Mouse (Mus musculus) embryonic stem cell, embryonic (primary cell): ENCODE data around the gene Arnt2.

ENCODE experiments used
- CTCF ChIA-PET, 4 experiments: fragments of 300-600 bp in 2 of 4; fragments of 350-600 bp in 2 of 4; sonication (Branson Sonifier 250); formaldehyde crosslinking; loops; one replicate each; lab custom pipeline; 2022; ENCODE audit warnings: inconsistent platforms in 2 of 4; lab: Charles Lee
- POLR2A ChIA-PET, 4 experiments: fragments of 300-600 bp in 2 of 4; fragments of 350-600 bp in 2 of 4; sonication (Branson Sonifier 250); formaldehyde crosslinking; loops; one replicate each; lab custom pipeline; 2022; ENCODE audit warnings: antibody characterized with exemption in 4 of 4, inconsistent platforms in 1 of 4; lab: Charles Lee

Arnt2 gene

GRCm38 (mm10) chr7:84325570-84326328 is 84.2 kb downstream of the Arnt2 start:
- CTCF ChIA-PET = interaction anchor here in 2 of 4 experiments (1.2 to 1.6 kb wide), 3 partner anchors 10 to 239 kb away, joined by 3 to 5 read pairs (median 5); partner anchors contain the start of gene Cemip (in 1 of the 2)
- POLR2A ChIA-PET = interaction anchor here in 1 of 4 experiments (0.5 kb wide), 1 partner anchor 447 kb away, joined by 7 read pairs; no protein-coding TSS in a partner anchor

DNA sequence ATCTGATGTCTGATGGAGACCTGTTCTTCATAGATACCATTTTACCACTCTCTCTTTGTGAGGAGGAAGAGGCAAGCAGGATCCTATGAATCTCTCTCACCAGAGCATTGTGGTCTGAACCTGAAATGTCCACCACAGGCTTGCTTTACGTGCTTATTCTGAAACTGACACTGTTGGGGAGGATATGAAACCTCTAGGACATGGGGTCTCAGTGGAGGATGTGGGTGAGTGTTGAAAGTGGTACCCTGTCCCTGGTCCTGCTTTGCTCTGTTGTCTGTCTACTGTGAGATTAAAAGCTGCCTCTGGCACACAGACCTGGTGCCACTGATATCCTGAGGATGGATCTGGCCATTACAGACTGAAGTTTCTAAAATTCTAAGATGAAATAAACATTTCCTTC is 88.4 kb downstream of the Arnt2 start:
- ChIA-PET CTCF (interaction anchor here in 2 of 4 experiments (0.6 to 1.0 kb wide), 2 partner anchors 19 to 232 kb away, joined by 3 to 5 read pairs; no protein-coding TSS in a partner anchor), POLR2A (interaction anchor here in 1 of 4 experiments (0.7 kb wide), 2 partner anchors 399 to 1798 kb away, joined by 3 read pairs; no protein-coding TSS in a partner anchor)

GRCm38 (mm10) chr7:84315353-84316003 is 94.5 kb downstream of the Arnt2 start:
- POLR2A ChIA-PET = no interaction called here

GRCm38 (mm10) chr7:84314742-84315141 is 95.2 kb downstream of the Arnt2 start:
- POLR2A ChIA-PET = no interaction called here
- CTCF ChIA-PET = interaction anchor here (1.0 to 2.1 kb wide), 16 partner anchors 10 to 386 kb away, joined by 3 to 22 read pairs (median 5); partner anchors contain the start of gene Cemip (in 3 of the 4)

More at GRCm38 (mm10) chr7:84315353-84316003, 94.5 kb downstream of the Arnt2 start:
- CTCF ChIA-PET = interaction anchor here (0.6 to 2.1 kb wide), 22 partner anchors 9 to 395 kb away, joined by 3 to 22 read pairs (median 5); partner anchors contain the start of gene Cemip (in 4 of the 4)

DNA sequence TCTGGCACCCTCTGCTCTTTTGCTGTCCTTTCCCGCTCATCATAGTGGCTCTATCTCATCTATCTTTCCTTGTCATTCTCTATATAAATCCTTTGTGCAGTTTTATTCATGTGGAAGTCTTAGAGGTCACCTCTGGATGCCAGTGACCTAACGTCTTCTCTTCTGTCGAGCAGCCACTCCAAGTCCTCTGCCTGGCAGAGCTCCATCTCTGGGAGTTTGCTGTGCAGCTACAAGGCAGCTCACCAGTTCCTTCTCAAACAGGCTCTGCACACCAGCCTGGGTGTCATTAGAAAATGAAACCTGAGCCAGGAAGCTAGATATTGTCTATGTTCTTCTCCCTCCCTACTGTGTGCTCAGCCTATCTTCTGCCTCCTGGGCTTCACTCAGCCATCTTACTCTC is 98.4 kb downstream of the Arnt2 start:
- ChIA-PET CTCF (interaction anchor here in 1 of 4 experiments (1.1 kb wide), 1 partner anchor 225 kb away, joined by 4 read pairs; the partner anchor contains the start of gene Cemip), POLR2A (no interaction called here)

DNA sequence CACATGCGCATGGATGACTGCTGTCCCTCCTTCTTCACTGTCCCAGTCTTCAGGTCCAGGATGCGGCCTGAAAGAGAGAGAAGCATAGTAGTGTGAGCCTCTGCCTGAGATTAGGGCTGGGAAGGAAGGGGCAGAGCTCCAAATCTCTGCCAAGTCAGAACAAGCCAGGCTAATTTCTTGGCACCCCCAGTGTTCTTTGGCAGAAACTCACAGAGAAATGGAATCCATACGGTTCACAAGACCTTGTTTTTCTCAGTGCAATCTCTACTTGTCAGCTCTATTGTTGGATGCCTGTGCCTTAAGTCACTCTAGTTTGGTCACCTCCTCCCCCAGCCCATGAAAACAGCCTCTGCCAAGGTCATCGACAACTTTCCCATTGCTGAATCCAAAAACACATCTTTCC is 99.1 kb downstream of the Arnt2 start:
- ChIA-PET POLR2A (no interaction called here), CTCF (no interaction called here)

GRCm38 (mm10) chr7:84307329-84307925 is 102.5 kb downstream of the Arnt2 start:
- ChIA-PET POLR2A (interaction anchor here in 1 of 4 experiments (1.3 kb wide), 1 partner anchor 9 kb away, joined by 3 read pairs; no protein-coding TSS in a partner anchor), CTCF (no interaction called here)

GRCm38 (mm10) chr7:84300261-84300660 is 109.7 kb downstream of the Arnt2 start:
- POLR2A ChIA-PET = no interaction called here

DNA sequence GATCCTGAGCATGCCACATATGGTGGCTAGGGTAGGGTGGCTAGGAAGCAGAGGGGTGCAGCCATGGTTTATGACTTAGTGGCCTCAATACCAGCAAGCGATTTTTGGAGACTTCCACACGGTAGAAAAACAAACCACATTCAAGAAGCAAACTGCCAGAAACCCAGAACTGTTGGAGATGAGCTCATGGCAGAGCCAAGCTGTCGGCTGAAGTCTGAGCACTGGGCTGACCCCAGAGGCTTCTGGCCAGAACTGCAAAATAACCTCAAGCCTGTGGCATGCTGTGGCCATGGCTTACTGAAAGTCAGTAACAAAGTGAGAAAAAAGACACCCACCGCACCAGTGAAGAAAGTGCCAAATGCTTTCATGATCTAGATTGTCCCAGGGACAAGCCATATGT is 110.4 kb downstream of the Arnt2 start:
- CTCF ChIA-PET = interaction anchor here in 2 of 4 experiments (1.6 to 2.0 kb wide), 3 partner anchors 16 to 27 kb away, joined by 4 to 5 read pairs (median 5); no protein-coding TSS in a partner anchor
- POLR2A ChIA-PET = interaction anchor here in 1 of 4 experiments (0.6 kb wide), 1 partner anchor 237 kb away, joined by 4 read pairs; no protein-coding TSS in a partner anchor

More at GRCm38 (mm10) chr7:84300261-84300660, 109.7 kb downstream of the Arnt2 start:
- CTCF ChIA-PET = no interaction called here

- CTCF ChIA-PET = no interaction called here
- POLR2A ChIA-PET = no interaction called here
These were observed 116.9 kb downstream of the Arnt2 start for GRCm38 (mm10) chr7:84293054-84293453.

- CTCF ChIA-PET = no interaction called here
- POLR2A ChIA-PET = no interaction called here
These were observed 122.8 kb downstream of the Arnt2 start for GRCm38 (mm10) chr7:84287226-84287587.

DNA sequence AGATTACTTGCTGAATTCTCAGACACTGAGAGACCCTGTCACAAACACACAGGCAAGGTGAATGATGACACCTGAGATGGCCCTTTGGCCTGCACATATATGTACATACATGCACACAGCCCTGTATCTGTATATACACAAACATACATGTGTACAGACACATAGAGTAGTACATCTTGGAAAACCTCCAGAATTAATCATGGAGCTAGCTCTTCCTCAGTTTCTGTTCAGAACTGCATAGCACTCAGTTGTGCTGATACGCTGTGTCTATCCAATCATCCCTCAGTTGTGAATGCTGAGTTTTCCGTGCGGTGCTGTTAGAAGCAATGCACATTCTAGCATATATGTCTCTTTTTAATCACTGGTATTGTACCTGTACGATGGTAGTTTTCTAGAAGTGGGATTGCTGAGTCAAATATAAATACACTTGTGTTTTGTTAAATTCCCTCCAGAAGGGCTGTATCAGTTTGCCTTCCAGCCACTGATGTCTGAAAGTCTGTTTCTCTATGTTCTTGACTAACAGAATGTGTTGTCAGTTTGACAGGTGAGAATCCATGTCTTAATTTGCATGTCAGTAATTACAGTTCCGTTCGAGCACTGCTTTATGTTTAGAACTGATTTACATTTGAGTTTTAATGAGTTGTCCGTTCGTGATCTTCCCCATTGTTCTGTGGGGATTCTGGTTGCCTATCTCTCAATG is 123.3 kb downstream of the Arnt2 start:
- POLR2A ChIA-PET = no interaction called here
- CTCF ChIA-PET = no interaction called here

DNA sequence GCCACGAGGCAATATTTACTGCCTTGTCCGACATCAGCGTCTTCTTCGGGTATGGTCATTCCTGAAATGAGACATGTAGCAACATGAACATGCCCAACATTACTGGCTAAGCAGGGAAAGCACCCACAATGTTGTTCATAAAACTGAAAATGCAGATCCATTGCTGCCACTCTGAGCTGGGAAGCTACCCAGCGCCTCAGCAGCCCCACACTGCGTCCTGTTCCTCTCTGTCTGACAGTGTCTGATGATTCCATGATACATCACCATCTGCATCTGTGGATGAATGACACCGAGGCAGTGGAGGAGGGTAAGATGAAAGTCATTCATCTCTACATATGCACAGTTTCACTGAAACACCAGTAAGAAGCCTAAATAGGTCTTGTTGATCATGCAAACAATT is 124.2 kb downstream of the Arnt2 start:
- CTCF ChIA-PET = no interaction called here
- POLR2A ChIA-PET = interaction anchor here in 1 of 4 experiments (1.8 kb wide), 1 partner anchor 11 kb away, joined by 3 read pairs; no protein-coding TSS in a partner anchor

- CTCF ChIA-PET = no interaction called here
- POLR2A ChIA-PET = interaction anchor here in 1 of 4 experiments (1.8 kb wide), 1 partner anchor 10 kb away, joined by 3 read pairs; no protein-coding TSS in a partner anchor
These were observed 125.0 kb downstream of the Arnt2 start for GRCm38 (mm10) chr7:84284974-84285373.

- CTCF ChIA-PET = interaction anchor here in 2 of 4 experiments (2.0 to 2.6 kb wide), 2 partner anchors 10 kb away, joined by 6 to 9 read pairs; no protein-coding TSS in a partner anchor
- POLR2A ChIA-PET = no interaction called here
These were observed 127.7 kb downstream of the Arnt2 start for GRCm38 (mm10) chr7:84282231-84282630.

GRCm38 (mm10) chr7:84279231-84279630 is 130.7 kb downstream of the Arnt2 start:
- POLR2A ChIA-PET = no interaction called here
- CTCF ChIA-PET = interaction anchor here in 1 of 4 experiments (0.6 kb wide), 1 partner anchor 11 kb away, joined by 4 read pairs; no protein-coding TSS in a partner anchor

- ChIA-PET CTCF (interaction anchor here in 3 of 4 experiments (1.2 to 6.9 kb wide), 4 partner anchors 186 to 188 kb away, joined by 4 to 241 read pairs (median 93); partner anchors contain the start of gene Cemip (in 2 of the 3)), POLR2A (interaction anchor here in 2 of 4 experiments (1.1 to 1.7 kb wide), 3 partner anchors 9 to 384 kb away, joined by 3 to 4 read pairs (median 3); partner anchors contain the start of gene Cemip (in 1 of the 2))
These were observed 134.7 kb downstream of the Arnt2 start for GRCm38 (mm10) chr7:84275312-84275711.

GRCm38 (mm10) chr7:84273930-84274329 is 136.0 kb downstream of the Arnt2 start:
- POLR2A ChIA-PET = interaction anchor here in 1 of 4 experiments (1.7 kb wide), 1 partner anchor 187 kb away, joined by 4 read pairs; the partner anchor contains the start of gene Cemip
- CTCF ChIA-PET = interaction anchor here (0.5 to 6.9 kb wide), 6 partner anchors 83 to 330 kb away, joined by 3 to 241 read pairs (median 4); partner anchors contain the start of gene Cemip (in 2 of the 4)
